Mouse (Mus musculus) cerebellum, adult 2 months (tissue): ENCODE measurements around the gene Gpc2.

Experiments
- CTCF ChIP-seq: fragments of 200-500 bp; IDR thresholded peaks from 2 replicates; pipeline ENCODE4 v1.5.1; 2011; ENCODE audit warnings: low read depth, mild to moderate bottlenecking, control low read depth, low read length, moderate library complexity, borderline replicate concordance; ENCODE audit not compliant: insufficient read depth
- POLR2A ChIP-seq: fragments of 200-500 bp; IDR thresholded peaks from 2 replicates; pipeline ENCODE4 v1.6.1; 2011; ENCODE audit warnings: low read length, control low read depth, borderline replicate concordance; ENCODE audit not compliant: insufficient read depth

DNA sequence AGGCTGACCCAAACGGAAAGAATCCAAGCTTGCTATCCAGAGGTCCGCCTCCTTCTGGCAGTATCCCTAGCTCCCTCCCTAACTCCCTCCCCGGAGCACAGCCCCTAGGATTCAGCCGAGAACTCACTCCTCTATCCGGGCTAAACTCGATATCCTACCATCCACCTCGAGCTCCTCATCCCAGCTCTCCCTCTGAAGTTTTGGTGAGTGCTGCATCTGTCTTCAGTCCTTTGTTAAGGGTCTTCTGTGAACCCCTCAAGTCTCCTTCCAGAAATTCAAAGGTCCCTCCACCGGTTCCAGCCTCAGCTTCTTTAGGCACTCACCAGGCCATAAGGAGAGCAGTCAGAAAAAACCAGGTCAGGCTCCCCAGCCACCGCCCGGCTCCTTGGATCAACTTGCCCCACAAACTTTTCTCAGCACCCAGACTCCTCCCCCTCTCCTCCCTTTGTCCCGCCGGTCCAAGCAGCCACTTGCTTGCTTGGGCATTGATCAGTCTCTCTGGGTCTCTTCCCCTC lies 7.3 kb downstream of the Gpc2 start, which contains the start of gene Gal3st4:
- TF ChIP-seq POLR2A (no peak), CTCF (no peak)
